Mouse (Mus musculus): ENCODE data around the gene Fam168b. TPM values are rescaled to one million over a fixed set of nuclear protein-coding genes. Genes with fewer than 3 reads are reported as not detected.

Fam168b gene
- total RNA-seq, 2 experiments from 2014 or later = 23.9 to 31.3 TPM

Other genes with a start within 250 kb of the Fam168b start
- gene Plekhb2, start 6.9 kb upstream of the Fam168b start, total RNA-seq (2021) = 10 to 100 TPM; 49.8 to 62.4 TPM